ENCODE assay signal across 39 mouse cellular contexts in genomic region chr1:21383256-21383655, GRCm38 (mm10). TPM values are rescaled to one million over a fixed set of nuclear protein-coding genes. Genes with fewer than 3 reads are reported as not detected.
"Had no signal": no experiment of that assay in that cellular context is flagged by ENCODE, and none has a peak within 500 bp of the region (broad histone marks: within the 10 kb centered on the region; RNA-seq: fewer than 3 reads in every experiment).

Gene Khdc1b, plus strand, starts transcription at chr1:21383556.

- H3K27ac ChIP-seq: embryonic facial prominence, embryonic 10.5 days; embryonic facial prominence, embryonic 12.5 days; embryonic facial prominence, embryonic 13.5 days; embryonic facial prominence, embryonic 15.5 days; forebrain, embryonic 10.5 days; forebrain, embryonic 12.5 days; forebrain, embryonic 13.5 days; forebrain, embryonic 15.5 days; gastrocnemius, adult 2 months; heart, embryonic 10.5 days had no signal

- H3K9ac ChIP-seq: embryonic facial prominence, embryonic 12.5 days; embryonic facial prominence, embryonic 13.5 days; embryonic facial prominence, embryonic 15.5 days; forebrain, embryonic 12.5 days; forebrain, embryonic 13.5 days; forebrain, embryonic 15.5 days; forebrain, postnatal 0 days had no signal

- H3K27me3 ChIP-seq: embryonic facial prominence, embryonic 12.5 days; embryonic facial prominence, embryonic 13.5 days; embryonic facial prominence, embryonic 15.5 days; forebrain, embryonic 12.5 days; forebrain, embryonic 13.5 days; forebrain, embryonic 15.5 days had no signal

- H3K36me3 ChIP-seq: embryonic facial prominence, embryonic 10.5 days; embryonic facial prominence, embryonic 12.5 days; embryonic facial prominence, embryonic 13.5 days; embryonic facial prominence, embryonic 15.5 days; forebrain, embryonic 10.5 days; forebrain, embryonic 12.5 days; forebrain, embryonic 15.5 days; heart, embryonic 10.5 days had no signal

- DNase-seq: cerebellum, adult 8-10 months; cerebellum, adult 9-10 months; cerebellum, adult 9-11 months; cerebellum, postnatal 10 days; cerebellum, postnatal 14 days; cerebellum, postnatal 25 days; cerebellum, postnatal 36 days; embryo, embryonic 11 days; forebrain, postnatal 0 days; gastrocnemius, adult 2 months; gastrocnemius, postnatal 10 days; gastrocnemius, postnatal 14 days; gastrocnemius, postnatal 25 days; gastrocnemius, postnatal 36 days; heart, adult 18-20 months had no signal

- H3K4me1 ChIP-seq: embryonic facial prominence, embryonic 10.5 days; embryonic facial prominence, embryonic 12.5 days; embryonic facial prominence, embryonic 13.5 days; embryonic facial prominence, embryonic 15.5 days; forebrain, embryonic 10.5 days; forebrain, embryonic 12.5 days; forebrain, embryonic 13.5 days; forebrain, embryonic 15.5 days; heart, embryonic 10.5 days had no signal

- H3K4me3 ChIP-seq: embryonic facial prominence, embryonic 10.5 days; embryonic facial prominence, embryonic 12.5 days; embryonic facial prominence, embryonic 13.5 days; embryonic facial prominence, embryonic 15.5 days; erythroblast, embryonic 14.5 days; forebrain, embryonic 10.5 days; forebrain, embryonic 12.5 days; forebrain, embryonic 13.5 days; forebrain, embryonic 15.5 days; gastrocnemius, adult 2 months; heart, embryonic 10.5 days had no signal

RNA-seq across cellular contexts. Expression of gene Khdc1b, which starts in this region (rescaled TPM):
- total RNA-seq: common myeloid progenitor, adult 5-6 weeks; forebrain, postnatal 0 days; gastrocnemius, adult 18-20 months; gastrocnemius, adult 2 months; gastrocnemius, adult 8-10 months; gastrocnemius, postnatal 10 days; gastrocnemius, postnatal 14 days; gastrocnemius, postnatal 25 days; gastrocnemius, postnatal 36 days; gastrocnemius, postnatal 4 days; granulocyte monocyte progenitor cell, adult 5-6 weeks; heart, adult 18-20 months; heart, adult 8-10 months had no signal
- polyA plus RNA-seq: cortical plate, adult 2 months; embryonic facial prominence, embryonic 10.5 days; embryonic facial prominence, embryonic 11.5 days; embryonic facial prominence, embryonic 13.5 days; embryonic facial prominence, embryonic 14.5 days; erythroblast, embryonic 14.5 days; forebrain, embryonic 10.5 days; forebrain, embryonic 11.5 days; forebrain, embryonic 12.5 days; forebrain, embryonic 14.5 days; forebrain, embryonic 16.5 days; frontal cortex, adult 2 months; gonadal fat pad, adult 2 months had no signal
